Mouse (Mus musculus) heart, embryonic 16.5 days (tissue): ENCODE results near the gene Adra2b. TPM values are rescaled to one million over a fixed set of nuclear protein-coding genes. Genes with fewer than 3 reads are reported as not detected.

Experiments used
- ATAC-seq: fragments of 200-750 bp; cut with Nextera tagmentation; replicated peaks from 2 replicates; pipeline ENCODE4 v1.8.0; 2017; ENCODE audit warnings: moderate number of reproducible peaks; ENCODE audit not compliant: insufficient read depth, low FRiP score; ENCODE audit errors: extremely low read depth
- H3K27ac ChIP-seq: fragments of 300-500 bp; sonication (generic); 2 replicates; pipeline ENCODE4 v1.5.1; 2014; ENCODE audit warnings: mild to moderate bottlenecking, low read length, control low read depth, moderate library complexity
- H3K27me3 ChIP-seq: fragments of 300-500 bp; sonication (generic); 2 replicates; pipeline ENCODE4 v1.6.1; 2014; ENCODE audit warnings: low read length, mixed read lengths; ENCODE audit not compliant: control insufficient read depth, insufficient read depth
- H3K36me3 ChIP-seq: fragments of 300-500 bp; sonication (generic); 2 replicates; pipeline ENCODE4 v1.6.1; 2014; ENCODE audit not compliant: control insufficient read depth, insufficient read depth
- H3K4me1 ChIP-seq: fragments of 300-500 bp; sonication (generic); 2 replicates; pipeline ENCODE4 v1.6.1; 2014; ENCODE audit warnings: low read length, mixed read lengths; ENCODE audit not compliant: control insufficient read depth, insufficient read depth
- H3K4me2 ChIP-seq: fragments of 300-500 bp; sonication (generic); 2 replicates; pipeline ENCODE4 v1.6.1; 2014; ENCODE audit warnings: low read depth, mild to moderate bottlenecking, control low read depth, low read length
- H3K4me3 ChIP-seq: fragments of 300-500 bp; sonication (generic); 2 replicates; pipeline ENCODE4 v1.5.1; 2014; ENCODE audit warnings: mild to moderate bottlenecking, control low read depth, low read length
- H3K9ac ChIP-seq: fragments of 300-500 bp; sonication (generic); 2 replicates; pipeline ENCODE4 v1.6.1; 2014; ENCODE audit warnings: low read length, control low read depth
- H3K9me3 ChIP-seq: fragments of 300-500 bp; sonication (generic); replicated peaks from 2 replicates; pipeline ENCODE4 v1.6.1; 2016; ENCODE audit warnings: low read length; ENCODE audit not compliant: control insufficient read depth
- WGBS: fragments of 180-500 bp; shearing (Covaris S2); extraction: QIAGEN DNeasy Blood & Tissue Kit; methylation state at CpG from one replicate; pipeline ENCODE4 v1.1.7; 2014; 5-methylcytosine and 5-hydroxymethylcytosine counted together
- polyA plus RNA-seq: library from polyadenylated mRNA; unstranded; fragments of >200 nt; fragmentation: Nextera tagmentation; extraction: Ambion mirVana; gene quantifications from 2 replicates; pipeline ENCODE4 v1.2.1, GENCODE M21; 2015

The Adra2b gene
- polyA plus RNA-seq, 1 experiment from 2014 or later: 1.3 TPM

GRCm38 (mm10) chr2:127390352-127390751, 27.3 kb downstream of the Adra2b start:
- Histone ChIP-seq H3K9me3 (no peaks in the 10 kb centered on the region), H3K9ac (no peak overlapping the region), H3K27me3 (no peaks in the 10 kb centered on the region), H3K4me1 (no peaks in the 10 kb centered on the region; the same call in 1 of the 2 replicates), H3K4me3 (no peak overlapping the region), H3K27ac (no peak overlapping the region), H3K4me2 (no peak overlapping the region), H3K36me3 (no peaks in the 10 kb centered on the region)
- no peak for ATAC-seq
- WGBS: 57% methylated on average over 3 of the region's 3 CpGs

- H3K4me2 ChIP-seq: no peak overlapping the region
- no peaks in the 10 kb centered on the region for H3K36me3 ChIP-seq
- no peaks in the 10 kb centered on the region for H3K9me3 ChIP-seq
- ATAC-seq: no peak
- peaks cover 5% of the 10 kb centered on the region for H3K4me1 ChIP-seq
- no peak overlapping the region for H3K4me3 ChIP-seq
- no peak overlapping the region for H3K9ac ChIP-seq
- no peaks in the 10 kb centered on the region for H3K27me3 ChIP-seq
- 77% methylated on average over 4 of the region's 4 CpGs for WGBS
- H3K27ac ChIP-seq: no peak overlapping the region
Observed at GRCm38 (mm10) chr2:127390846-127391245, 27.8 kb downstream of the Adra2b start.

- no peak overlapping the region for H3K4me2 ChIP-seq
- no peaks in the 10 kb centered on the region for H3K27me3 ChIP-seq
- no peak overlapping the region for H3K9ac ChIP-seq
- H3K9me3 ChIP-seq: no peaks in the 10 kb centered on the region
- ATAC-seq: no peak
- WGBS: 37% methylated on average over 3 of the region's 3 CpGs
- H3K36me3 ChIP-seq: no peaks in the 10 kb centered on the region
- H3K4me3 ChIP-seq: no peak overlapping the region
- H3K4me1 ChIP-seq: peaks cover 9% of the 10 kb centered on the region
- H3K27ac ChIP-seq: no peak overlapping the region
Observed at GRCm38 (mm10) chr2:127391323-127391722, 28.3 kb downstream of the Adra2b start.

- Histone ChIP-seq H3K36me3 (no peaks in the 10 kb centered on the region), H3K4me2 (no peak overlapping the region), H3K4me1 (peaks cover 13% of the 10 kb centered on the region), H3K27ac (no peak overlapping the region), H3K9me3 (no peaks in the 10 kb centered on the region), H3K9ac (no peak overlapping the region), H3K4me3 (no peak overlapping the region), H3K27me3 (no peaks in the 10 kb centered on the region)
- WGBS: 61% methylated on average over 5 of the region's 5 CpGs
- ATAC-seq: no peak
Observed at GRCm38 (mm10) chr2:127394606-127395161, 31.7 kb downstream of the Adra2b start.

GRCm38 (mm10) chr2:127398738-127399137, 35.7 kb downstream of the Adra2b start:
- no peak overlapping the region for H3K27ac ChIP-seq
- WGBS: 85% methylated on average over 7 of the region's 7 CpGs
- no peak for ATAC-seq
- H3K4me2 ChIP-seq: no peak overlapping the region
- peaks cover 13% of the 10 kb centered on the region for H3K4me1 ChIP-seq
- H3K36me3 ChIP-seq: no peaks in the 10 kb centered on the region
- H3K4me3 ChIP-seq: no peak overlapping the region
- no peak overlapping the region for H3K9ac ChIP-seq
- H3K9me3 ChIP-seq: no peaks in the 10 kb centered on the region
- H3K27me3 ChIP-seq: no peaks in the 10 kb centered on the region

- Histone ChIP-seq H3K4me1 (peaks cover 14% of the 10 kb centered on the region), H3K27ac (peak overlapping the region; percentile 73), H3K27me3 (no peaks in the 10 kb centered on the region), H3K9me3 (no peaks in the 10 kb centered on the region), H3K9ac (no peak overlapping the region), H3K4me3 (no peak overlapping the region), H3K4me2 (no peak overlapping the region), H3K36me3 (no peaks in the 10 kb centered on the region)
- 39% methylated on average over 6 of the region's 6 CpGs for WGBS
- peak; percentile 85 for ATAC-seq
Observed at GRCm38 (mm10) chr2:127411126-127411525, 48.1 kb downstream of the Adra2b start.

GRCm38 (mm10) chr2:127415806-127416205, 52.8 kb downstream of the Adra2b start:
- H3K4me3 ChIP-seq: no peak overlapping the region
- 67% methylated on average over 10 of the region's 10 CpGs for WGBS

GRCm38 (mm10) chr2:127416706-127417105, 53.7 kb downstream of the Adra2b start:
- H3K4me1 ChIP-seq: no peaks in the 10 kb centered on the region
- 54% methylated on average over 3 of the region's 3 CpGs for whole genome bisulfite sequencing
- H3K27me3 ChIP-seq: no peaks in the 10 kb centered on the region
- no peak overlapping the region for H3K4me3 ChIP-seq
- ATAC-seq: no peak
- H3K36me3 ChIP-seq: no peaks in the 10 kb centered on the region
- H3K27ac ChIP-seq: no peak overlapping the region
- no peak overlapping the region for H3K4me2 ChIP-seq
- no peaks in the 10 kb centered on the region for H3K9me3 ChIP-seq
- H3K9ac ChIP-seq: no peak overlapping the region

More at GRCm38 (mm10) chr2:127415806-127416205, 52.8 kb downstream of the Adra2b start:
- H3K4me1 ChIP-seq: peaks cover 7% of the 10 kb centered on the region
- no peak overlapping the region for H3K27ac ChIP-seq
- no peak for ATAC-seq
- no peaks in the 10 kb centered on the region for H3K27me3 ChIP-seq
- no peaks in the 10 kb centered on the region for H3K36me3 ChIP-seq
- H3K9ac ChIP-seq: no peak overlapping the region
- no peaks in the 10 kb centered on the region for H3K9me3 ChIP-seq
- no peak overlapping the region for H3K4me2 ChIP-seq
